Mouse (Mus musculus) T-helper 1 cell (primary cell): ENCODE results near the gene Ehbp1l1.

Experiments used
- in situ Hi-C: fragments of 300-600 bp; cut with MboI, MseI; formaldehyde crosslinking; loops from one replicate; pipeline ENCODE4 v1.15.1; 2025; ENCODE audit warnings: high pct_unique_total_duplicates

Ehbp1l1 gene

DNA sequence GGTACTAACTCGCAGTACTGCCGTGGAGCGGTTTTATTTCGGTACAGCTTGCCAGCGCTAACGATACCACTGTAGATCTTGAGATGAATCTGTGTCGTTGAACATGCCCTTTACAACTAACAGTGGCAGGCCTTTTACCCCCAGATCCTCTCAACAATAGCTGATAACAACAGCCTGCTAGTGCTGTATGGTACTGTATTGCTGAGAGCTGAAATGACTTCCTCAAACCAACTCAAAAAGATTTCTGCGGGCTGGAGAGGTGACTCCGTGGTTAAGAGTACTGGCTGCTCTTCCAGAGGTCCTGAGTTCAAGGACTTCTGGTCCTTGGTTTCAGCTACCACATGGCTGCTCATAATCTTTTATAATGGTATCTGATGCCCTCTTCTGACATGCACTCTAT lies 8.2 kb upstream of the Ehbp1l1 start:
- in situ Hi-C loops = no loop called here

DNA sequence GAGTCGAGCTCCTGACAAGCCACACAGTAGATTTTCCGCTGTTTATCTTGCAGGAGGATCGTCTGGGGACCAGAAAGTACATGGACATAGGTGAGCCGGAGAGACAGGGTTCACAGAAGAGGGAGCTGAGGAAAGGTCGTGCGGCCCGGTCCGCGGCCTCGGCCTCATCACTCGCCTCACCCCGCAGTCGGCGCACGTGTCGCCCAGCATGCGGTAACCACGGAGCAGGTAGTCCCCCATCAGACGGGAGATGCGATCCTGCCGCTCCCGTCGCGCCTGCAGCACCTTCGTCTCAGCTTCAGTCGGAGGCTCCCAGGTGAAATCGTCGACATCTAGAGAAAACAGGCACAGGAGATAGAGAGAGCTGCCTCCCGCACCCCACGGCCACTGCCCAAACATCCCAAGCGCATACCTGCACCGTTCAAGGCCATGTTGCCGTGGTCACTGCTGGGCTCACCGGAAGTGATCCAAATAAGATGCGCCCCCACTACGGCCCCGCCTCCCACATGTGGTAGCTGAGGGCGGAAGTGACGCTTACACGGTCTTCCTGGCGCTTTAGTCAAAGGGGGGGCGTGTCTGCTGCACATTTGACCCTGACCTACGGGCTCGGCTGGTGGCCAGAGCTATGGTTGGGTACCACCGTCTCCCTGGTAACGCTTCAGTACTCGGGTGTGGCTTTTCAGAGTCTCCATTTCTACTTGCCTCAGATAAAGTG lies 5.3 kb upstream of the Ehbp1l1 start:
- in situ Hi-C loops = no loop called here

DNA sequence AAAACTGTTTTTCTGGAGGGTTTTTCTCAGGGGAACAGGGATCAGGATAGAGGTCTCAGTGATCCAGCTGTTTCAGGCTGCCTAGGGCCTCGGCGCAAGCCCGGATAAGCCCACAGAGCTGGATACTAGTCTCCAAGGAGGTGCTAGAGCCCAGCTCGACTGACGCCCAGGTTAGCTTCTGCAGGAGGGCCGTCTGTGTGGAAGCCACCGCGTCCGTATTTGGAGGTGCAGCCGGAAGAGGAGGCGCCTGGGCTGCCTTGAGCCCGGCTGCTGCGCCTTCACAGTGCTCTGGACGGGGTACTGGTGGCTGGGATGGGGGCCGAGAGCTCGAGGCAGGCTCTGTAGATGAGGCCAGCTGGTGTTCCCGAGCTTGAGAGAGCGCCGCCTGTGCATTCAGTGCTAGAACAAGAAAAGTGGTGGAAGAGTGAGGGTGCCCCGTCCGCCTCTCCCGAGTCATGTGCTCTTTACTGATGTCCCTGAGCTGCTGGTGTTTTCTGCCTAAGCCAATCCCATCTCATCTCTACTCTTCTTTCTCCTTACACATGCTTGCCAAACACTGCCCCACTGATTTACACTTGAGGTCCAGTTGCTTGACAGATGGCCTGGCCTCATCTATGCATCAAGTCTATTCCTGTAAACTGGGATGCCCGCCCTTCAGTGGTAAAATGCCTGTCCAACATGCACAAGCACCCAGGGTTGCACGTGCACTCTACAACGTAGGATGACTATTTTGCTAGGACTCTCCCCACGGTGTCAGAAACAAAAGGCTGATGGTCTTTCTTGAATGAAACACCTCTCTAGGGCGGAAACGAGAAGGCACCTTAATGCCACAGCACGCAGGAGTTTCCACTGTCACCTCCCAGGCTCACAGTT lies 4.4 kb upstream of the Ehbp1l1 start:
- in situ Hi-C loops = no loop called here

DNA sequence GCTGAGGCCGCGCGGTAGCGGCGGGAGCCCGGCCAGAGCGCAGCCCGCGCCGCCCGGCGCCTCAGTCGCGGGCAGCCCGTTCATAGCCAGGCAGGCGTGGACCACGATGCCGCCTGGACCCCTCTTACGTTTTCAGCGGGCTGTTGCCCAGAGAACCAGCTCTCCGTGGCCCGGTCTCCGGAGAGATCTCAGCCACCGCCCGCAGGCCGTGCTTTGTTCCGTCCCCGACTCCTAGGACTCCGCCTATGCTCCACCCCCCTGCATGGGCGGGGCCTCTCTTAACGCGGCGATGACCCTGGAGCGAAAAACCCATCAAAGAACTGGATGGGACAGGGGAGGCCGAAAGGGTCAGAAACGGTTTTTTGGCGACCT lies 3.3 kb upstream of the Ehbp1l1 start, which contains the start of gene Fam89b:
Fam89b (minus strand) TSS at position 210 of the 372 bp plus-strand sequence.
- in situ Hi-C loops = no loop called here

DNA sequence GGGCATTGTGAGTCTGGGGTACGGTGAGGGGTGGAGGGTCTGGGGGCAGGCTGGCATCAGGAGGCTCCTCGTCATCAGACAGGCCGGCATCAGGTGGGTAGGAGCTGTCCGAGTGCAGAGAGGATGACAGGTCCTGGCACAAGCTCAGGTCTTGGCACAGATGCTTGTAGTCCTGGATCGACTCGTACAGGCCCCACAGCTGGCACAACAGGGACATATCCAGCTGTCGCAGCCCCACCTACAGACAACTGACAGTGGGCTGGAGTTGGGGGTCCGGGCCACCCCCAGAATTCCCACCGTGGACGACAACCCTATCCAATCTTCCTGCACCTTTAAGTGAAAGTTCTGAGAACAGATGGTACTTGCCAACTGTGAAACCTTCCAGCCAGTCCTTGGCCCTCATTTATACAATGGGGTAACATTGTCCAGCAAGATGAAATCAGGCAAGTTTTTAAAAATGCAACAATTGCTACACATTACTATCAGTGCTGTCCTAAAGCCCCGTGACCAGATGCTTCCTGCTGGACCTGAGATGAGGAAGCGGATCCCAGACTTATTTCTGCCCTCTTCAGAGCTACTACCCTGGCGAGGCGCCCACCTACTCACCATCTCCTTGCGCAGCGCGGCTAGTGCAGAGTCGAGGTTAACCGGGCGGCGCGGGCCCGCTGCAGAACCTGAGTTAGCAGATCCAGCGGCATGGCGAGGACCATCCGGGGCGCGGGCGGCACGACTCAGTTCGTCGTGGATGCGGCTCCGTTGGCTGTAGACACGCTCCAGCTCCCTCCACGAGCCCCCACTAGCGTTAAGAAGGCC lies 2.7 kb upstream of the Ehbp1l1 start:
- in situ Hi-C loops = no loop called here

DNA sequence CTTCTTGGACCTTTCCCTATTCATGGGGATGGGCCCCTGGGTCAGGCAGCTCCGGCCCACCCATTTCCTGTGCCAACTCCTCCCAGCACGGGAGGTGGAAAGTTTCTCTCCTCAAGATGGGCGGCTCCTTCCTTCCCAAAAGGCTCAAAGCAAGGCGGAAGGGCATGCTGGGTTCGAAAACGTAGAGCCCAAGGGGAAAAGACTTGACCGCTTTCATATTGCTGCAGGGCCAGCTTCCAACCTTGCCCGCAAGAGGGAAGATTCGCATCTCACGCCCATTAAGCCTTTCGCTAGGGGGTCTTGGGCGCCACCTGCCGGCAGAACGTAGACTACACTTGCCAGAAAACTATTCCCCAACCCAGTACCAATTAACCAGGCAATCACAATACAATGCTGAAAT lies 1.6 kb upstream of the Ehbp1l1 start:
- in situ Hi-C loops = no loop called here

DNA sequence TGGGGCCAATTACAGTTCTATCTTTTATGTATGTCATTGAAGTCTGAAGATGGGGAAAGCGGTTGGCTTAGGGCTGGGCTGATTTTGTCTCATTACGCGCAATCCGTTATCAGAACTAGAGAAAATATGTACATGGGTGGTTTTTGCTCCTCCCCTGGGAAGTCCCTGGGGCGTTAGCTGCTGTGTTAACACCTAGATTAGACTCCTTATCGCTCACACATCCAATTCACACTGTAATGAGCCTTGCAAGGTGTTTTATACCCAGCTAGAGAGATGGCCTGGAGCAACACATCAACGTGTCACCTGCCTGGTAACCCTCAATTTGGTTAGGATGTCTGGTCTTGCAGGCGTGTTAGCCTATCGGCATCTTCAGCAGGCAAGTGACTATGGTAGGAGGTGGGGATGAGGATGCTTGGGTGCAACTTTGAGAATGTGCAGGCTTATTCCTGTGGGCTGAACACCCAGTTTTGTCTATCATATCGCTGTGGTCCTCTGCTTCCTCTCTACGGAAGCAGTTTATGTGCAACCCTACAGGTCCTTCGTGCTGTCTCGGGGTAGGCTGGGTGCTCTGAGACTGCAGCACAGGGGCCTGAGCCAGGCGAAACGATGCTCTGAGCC lies 953 bp upstream of the Ehbp1l1 start:
- in situ Hi-C loops = no loop called here

DNA sequence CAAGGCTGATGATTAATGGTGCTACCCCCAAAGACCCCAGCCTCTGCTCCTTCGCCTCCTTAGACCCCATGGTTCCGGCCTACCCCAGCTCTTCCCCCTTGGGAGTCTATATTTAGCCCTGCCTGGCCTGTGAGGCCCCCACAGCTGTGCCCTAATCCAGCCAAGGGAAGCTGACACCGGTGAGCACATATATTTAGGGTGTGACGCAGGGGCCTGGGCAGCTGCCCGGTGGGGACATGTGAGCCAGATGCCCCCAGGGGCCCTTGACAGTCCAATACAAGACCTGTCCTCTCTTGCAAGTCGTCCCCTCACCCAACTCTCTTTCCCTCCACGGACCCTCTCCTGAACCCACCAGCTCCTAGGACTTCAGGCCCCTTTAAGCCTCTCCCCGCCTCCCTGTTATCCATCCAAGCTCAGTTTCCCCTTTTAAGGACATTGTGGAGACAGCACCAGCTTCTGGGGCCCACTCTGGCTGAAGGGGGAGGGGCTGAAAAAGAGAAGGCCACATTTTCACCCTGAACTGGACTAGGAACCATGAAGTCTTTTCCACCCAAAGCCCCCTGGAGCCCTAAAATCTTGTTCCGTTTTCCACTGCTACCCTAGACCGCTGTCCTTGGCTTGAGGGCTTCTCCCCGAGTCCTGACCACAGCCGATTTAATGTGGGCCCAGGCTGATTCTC lies 949 bp downstream of the Ehbp1l1 start:
- in situ Hi-C loops = no loop called here

DNA sequence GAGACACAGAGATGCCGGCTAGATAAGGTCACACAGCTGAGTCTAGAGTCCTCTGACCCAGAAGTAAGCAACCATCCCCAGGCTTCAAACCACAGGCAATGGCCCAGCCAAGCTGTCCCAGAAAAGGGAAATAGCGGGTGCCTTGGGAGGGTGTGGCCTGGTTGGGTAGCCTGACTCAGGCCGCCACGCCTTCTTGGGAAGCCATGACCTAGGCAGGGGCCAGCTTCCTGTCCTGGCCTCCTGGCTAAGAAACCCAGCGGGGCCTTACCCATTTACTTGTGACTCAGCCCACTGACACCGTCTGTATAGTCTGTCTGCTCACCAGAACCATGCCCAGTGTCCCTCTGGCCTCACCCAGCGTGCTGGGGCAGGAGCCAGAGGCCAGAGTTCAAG lies 1.6 kb downstream of the Ehbp1l1 start:
- in situ Hi-C loops = no loop called here

DNA sequence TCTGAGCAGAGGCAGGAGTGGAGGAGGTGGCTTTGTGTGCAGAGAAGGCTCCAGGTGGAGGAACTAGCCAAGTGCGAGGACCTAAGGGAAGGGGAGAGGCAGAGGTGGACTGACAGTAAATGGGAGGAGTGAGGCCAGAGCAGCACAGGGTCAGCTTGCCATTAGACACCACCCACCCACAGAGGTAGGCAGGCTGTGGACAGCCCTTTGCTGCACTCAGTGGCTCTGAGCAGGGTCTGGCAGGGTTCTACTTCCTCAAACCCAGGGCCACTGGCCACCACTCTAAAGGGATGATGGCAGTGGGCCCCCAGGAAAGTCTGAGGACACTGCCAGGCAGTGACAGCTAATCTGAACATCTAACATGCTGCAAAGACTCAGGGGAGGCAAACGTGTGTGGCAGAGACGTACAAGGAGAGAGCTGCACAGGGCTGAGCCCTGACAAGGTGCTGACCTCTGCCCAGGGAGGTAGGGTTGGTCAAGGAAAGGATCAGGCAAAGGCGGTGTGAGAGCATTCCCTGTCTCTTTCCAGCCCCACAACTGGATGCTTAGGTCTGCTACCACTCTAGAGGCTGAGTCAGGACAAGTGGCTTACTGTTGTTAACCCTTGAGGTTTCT lies 2.1 kb downstream of the Ehbp1l1 start:
- in situ Hi-C loops = no loop called here

DNA sequence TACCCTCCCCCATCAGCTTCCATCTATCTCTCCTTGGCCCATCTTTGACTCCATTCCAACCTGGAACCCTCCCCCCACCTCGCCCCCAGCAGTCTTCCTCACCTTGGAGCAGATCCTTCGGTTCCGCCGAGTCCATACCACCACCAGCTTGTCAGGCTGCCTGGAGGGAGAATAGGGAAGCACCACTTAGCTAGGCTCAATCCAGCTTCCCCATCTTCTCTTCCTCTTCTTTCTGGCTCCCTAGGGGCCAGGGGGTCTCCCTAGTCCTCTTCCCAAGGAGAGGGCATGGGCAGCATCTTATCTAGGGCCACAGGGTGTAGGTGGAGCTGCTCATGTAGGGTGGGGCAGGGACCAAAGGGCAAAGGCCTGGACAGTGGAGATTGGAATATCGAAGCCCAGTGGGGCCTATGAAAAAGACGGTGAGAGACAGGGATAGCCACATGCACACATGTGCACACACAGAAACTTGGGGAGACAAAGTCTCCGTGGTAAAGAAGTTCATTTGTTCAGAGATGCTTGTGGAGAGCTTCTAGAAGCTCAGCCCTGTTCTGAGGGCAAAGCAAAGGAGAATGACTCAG lies 3.2 kb downstream of the Ehbp1l1 start:
- in situ Hi-C loops = no loop called here

DNA sequence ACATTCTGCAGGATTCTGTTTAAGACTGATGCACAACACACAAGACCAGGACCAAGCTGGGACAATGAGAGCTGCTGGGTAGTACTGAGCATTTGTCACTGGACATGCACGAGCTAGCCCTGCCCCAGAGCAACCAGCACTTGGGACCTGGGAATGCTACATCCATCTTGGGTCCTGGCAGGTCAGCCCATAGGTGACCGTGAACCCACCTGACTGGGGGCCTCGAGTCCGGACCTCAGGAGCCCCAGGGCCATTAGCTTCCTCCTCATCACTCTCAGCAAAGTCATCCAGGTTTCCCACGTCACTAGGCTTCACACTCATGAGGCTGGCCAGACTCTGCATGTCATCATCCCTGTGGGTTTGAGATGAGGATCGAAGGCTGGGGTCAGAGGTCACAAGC lies 4.9 kb downstream of the Ehbp1l1 start:
- in situ Hi-C loops = no loop called here

DNA sequence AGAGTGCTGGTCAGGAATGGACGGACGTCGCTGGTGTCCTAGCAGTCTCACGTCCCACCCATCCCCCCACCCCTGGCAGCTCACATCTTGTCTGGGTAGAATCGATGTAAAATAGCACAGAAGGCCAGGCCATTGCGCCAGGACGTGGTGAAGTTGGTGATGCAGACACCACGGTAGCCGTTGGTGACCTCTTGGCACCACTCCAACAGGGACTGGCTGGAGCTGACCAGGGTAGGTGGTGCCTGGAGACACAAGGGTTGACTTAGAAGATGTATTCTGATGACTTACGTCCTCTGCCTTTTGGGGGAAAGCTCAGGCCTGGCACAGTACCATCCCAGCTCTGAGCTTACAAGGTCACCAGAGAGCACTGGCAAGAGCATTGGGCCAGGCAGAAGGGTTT lies 9.2 kb downstream of the Ehbp1l1 start:
- in situ Hi-C loops = no loop called here

DNA sequence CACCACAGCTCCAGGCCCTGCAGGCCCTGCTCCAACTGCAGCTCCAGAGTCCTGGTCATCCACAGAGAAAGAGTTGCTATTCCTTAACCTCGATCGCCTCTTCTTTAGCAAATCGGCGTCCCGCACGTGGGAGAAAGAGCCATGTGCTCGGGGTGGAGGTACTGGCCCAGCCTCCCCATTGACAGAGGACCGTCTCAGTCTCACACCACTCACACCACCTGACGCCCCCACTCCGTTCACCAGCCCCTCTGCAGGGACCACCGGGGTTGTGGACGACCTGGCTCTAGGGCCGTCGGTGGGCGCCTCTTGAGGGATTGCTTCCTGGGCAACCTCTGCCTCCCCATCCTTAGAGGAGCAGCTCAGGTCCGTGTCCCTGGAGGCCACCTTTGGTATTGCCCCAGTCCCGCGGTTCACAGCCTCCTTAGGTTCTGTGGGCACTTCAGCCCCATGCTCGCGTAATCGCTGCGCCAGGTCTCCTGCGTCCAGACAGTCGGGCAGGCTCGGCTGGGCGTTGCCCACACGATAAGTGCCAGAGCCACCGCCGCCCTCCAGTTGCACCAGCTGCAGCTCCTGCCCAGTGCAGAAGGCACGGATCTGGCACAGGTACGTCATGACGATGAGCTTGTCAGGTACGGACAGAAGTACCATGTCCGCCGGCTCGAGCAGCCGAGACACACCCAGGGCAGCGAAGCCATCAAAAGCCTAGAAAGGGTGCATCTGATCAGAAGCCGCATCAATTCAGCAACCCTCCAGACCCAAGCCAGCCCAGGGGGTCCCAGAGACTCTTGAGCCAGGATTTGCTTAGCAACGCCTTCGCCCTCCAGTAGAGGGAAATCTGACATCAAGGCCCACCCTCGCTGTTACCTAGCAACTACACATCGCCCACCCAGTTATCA lies 10.1 kb downstream of the Ehbp1l1 start:
- in situ Hi-C loops = no loop called here

DNA sequence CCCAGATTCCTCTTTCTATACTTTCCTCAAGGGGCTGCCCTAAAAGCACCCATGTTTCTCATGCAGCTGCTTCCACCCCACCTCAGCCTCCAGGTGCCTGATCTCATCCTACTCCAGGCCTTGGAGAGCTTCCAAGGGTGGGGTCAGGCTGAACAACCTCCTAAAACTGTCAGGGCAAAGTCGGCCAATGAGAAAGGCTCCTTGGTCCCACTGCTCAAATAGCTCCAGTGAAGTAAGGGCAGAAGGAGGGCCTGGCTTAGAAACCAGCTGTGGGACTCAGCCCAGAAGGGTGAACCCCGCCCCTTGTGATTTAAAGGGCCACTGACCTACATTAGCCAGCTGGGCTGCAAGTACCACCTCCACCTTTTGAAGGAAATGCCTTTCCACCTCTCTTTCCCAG lies 12.4 kb downstream of the Ehbp1l1 start:
- in situ Hi-C loops = no loop called here

DNA sequence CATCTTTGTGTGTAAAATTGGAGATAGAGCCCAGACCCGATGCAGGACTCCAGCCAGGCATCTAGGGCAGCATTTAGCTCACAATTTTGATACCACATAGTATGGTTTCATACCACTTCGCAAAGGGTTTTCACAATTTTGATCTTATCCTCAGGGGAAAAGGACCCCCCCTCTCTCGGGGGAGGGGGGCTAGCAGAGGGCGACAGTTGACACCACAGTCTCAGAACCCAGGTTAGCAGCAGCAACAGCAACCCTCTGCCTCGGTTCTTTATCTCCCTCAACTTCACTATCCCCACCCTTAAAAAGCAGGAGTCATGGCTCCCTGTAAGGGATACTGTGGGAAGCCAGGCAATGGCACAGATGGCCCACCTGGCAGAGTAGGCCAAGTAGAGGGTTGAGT lies 12.9 kb downstream of the Ehbp1l1 start:
- in situ Hi-C loops = no loop called here

DNA sequence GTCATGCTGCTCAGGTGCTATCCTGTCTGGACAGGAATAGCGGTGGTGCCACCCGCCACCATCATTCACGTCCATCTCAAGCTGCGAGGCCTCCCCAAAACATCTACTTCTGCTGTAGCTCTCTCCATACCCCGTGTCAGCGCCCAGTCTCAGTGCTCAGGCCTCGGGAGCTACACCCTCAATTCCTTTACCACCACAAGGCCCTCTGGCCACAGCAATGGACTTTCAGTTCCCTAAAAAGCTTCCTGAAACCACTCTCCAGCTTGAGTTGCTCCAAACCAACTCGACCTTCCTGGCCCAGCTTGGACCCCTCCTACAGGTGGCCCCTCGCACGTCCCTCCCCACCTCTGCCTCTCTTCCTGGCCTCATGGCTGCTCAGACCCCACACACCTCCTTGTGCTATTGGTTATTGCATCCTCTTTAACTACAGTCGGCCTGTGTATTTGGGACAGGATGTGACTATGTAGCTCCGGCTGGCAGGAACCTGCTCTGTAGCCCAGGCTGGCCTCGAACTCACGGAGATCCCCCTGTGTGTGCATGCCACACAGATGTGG lies 14.1 kb downstream of the Ehbp1l1 start:
- in situ Hi-C loops = no loop called here

DNA sequence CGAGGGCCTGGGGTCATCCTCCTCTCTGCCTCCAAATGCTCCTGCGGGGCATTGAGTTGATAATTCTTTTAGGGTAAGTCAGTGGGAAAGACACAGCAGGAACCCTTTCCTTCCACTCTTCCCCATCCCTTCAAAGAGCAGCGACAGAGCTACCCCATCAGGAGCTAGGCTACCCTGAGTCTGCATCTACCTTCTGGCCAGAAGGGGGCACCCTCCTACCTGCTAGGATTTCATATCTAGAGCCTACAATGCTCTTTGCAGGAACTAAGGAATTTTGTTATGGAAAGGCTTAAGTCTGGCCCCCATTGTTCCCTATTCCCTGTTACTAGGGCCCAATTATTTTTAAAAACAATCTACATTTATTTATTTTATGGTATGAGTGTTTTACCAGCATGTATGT lies 14.9 kb downstream of the Ehbp1l1 start:
- in situ Hi-C loops = no loop called here

DNA sequence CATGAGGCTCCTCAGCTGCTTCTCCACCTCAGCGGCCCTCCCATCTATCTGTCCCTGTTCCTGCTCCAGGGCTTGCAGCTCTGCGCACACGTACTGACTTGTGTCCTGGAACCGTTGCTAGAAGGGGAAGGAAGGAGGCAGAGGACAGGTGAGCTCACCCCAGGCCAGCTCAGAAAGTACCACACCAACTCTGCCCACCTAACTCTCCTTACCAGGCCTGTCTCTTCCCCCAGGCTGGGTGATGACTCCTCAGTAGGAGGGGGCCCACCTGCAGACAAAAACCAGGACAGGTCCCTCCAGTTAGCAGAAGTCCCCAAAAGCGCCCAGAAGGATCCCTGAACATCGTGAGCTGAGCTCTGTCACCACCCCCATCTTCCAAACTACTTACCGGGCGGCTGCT lies 15.5 kb downstream of the Ehbp1l1 start:
- in situ Hi-C loops = no loop called here
